In genomic region chr7:43925985-43926384, GRCm38 (mm10) we compare ENCODE assay signal across 11 mouse cellular contexts. TPM values are rescaled to one million over a fixed set of nuclear protein-coding genes. Genes with fewer than 3 reads are reported as not detected.
DNase-seq lines count a peak whose midpoint lies in the region; ATAC-seq and TF ChIP-seq lines count a peak whose summit lies in the region.
"Had no signal": no experiment of that assay in that cellular context is flagged by ENCODE, and none has a peak within 500 bp of the region (broad histone marks: within the 10 kb centered on the region; RNA-seq: fewer than 3 reads in every experiment).

No protein-coding gene starts in this region.

- TF ChIP-seq POLR2A in CH12.LX (IDR thresholded peaks at IDR 0.05; ENCODE audit: low read depth, low read length): no peak

- TF ChIP-seq CTCF in layer of hippocampus, adult 2 months (conservative IDR thresholded peaks at IDR 0.05): peak; percentile 64
- peak; percentile 41 to 65; a peak in 3 of 4 replicates for TF ChIP-seq CTCF in CH12.LX (conservative IDR thresholded peaks at IDR 0.05 in 1 of 2, IDR thresholded peaks at IDR 0.05 in 1 of 2; ENCODE audit: low read depth in 2 of 2, low read length in 2 of 2)

- H3K4me2 ChIP-seq in CH12.LX (ENCODE audit: insufficient read depth, low read depth, poor library complexity, severe bottlenecking): no peak overlapping the region
- H3K4me2 ChIP-seq: limb, embryonic 13.5 days; midbrain, embryonic 15.5 days had no signal

- DNase-seq in layer of hippocampus, adult 2 months (ENCODE audit: low spot score in 2 of 2): no peak
- no peak for DNase-seq in layer of hippocampus, adult 9-10 months (ENCODE audit: low spot score)
- DNase-seq in CH12.LX (ENCODE audit: extremely low read depth) (peak; percentile 40), ES-E14 (ENCODE audit: low read depth, low spot score) (peak; percentile 48)
- no peak for DNase-seq in layer of hippocampus, adult 8-10 months (ENCODE audit: low spot score in 2 of 2)
- no peak for DNase-seq in right cerebral cortex, postnatal 10 days (ENCODE audit: low spot score in 2 of 2)
- DNase-seq: gastrocnemius, postnatal 10 days had no signal

- H3K9me3 ChIP-seq in CH12.LX (replicated peaks; ENCODE audit: low read length): no peaks in the 10 kb centered on the region
- H3K9me3 ChIP-seq in ES-E14 (ENCODE audit: control insufficient read depth, insufficient read depth, low read depth, low read length): no peaks in the 10 kb centered on the region
- H3K9me3 ChIP-seq: limb, embryonic 13.5 days; midbrain, embryonic 15.5 days had no signal

- H3K9ac ChIP-seq in CH12.LX (ENCODE audit: insufficient read depth, low read depth) (no peak overlapping the region), ES-E14 (ENCODE audit: insufficient read depth, low read depth, low read length, poor library complexity, severe bottlenecking) (no peak overlapping the region)
- H3K9ac ChIP-seq: limb, embryonic 13.5 days; midbrain, embryonic 15.5 days had no signal

- dilution Hi-C loops in CH12.LX (cut with MboI; ENCODE audit: extremely low pct_ligation_motif_present, extremely low pct_unique_long_range_greater_than_20kb, low sequenced_read_pairs): no loop called here

- TF ChIP-seq EP300 in CH12.LX (IDR thresholded peaks at IDR 0.05; ENCODE audit: low read length): no peak

- H3K4me1 ChIP-seq in CH12.LX (ENCODE audit: control insufficient read depth in 1 of 2, insufficient read depth in 2 of 2) (no peaks in the 10 kb centered on the region), ES-E14 (ENCODE audit: control insufficient read depth in 2 of 2, insufficient read depth in 2 of 2, low read length in 2 of 2, poor library complexity in 1 of 2) (peaks cover 0 to 2% of the 10 kb centered on the region in 2 experiments; a peak in 1 of 4 replicates)
- H3K4me1 ChIP-seq: limb, embryonic 13.5 days; midbrain, embryonic 15.5 days had no signal

- no peak overlapping the region for H3K4me3 ChIP-seq in layer of hippocampus, adult 2 months
- H3K4me3 ChIP-seq in CH12.LX (replicated peaks in 1 of 3; ENCODE audit: low read depth in 2 of 3, low read length in 2 of 3, poor library complexity in 1 of 3): no peak overlapping the region
- H3K4me3 ChIP-seq in ES-E14 (ENCODE audit: insufficient read depth in 1 of 2, low read depth in 1 of 2, low read length in 2 of 2, poor library complexity in 1 of 2, severe bottlenecking in 1 of 2): no peak overlapping the region
- H3K4me3 ChIP-seq: limb, embryonic 13.5 days; midbrain, embryonic 15.5 days had no signal

- H3K27ac ChIP-seq in layer of hippocampus, adult 2 months: no peak overlapping the region
- H3K27ac ChIP-seq in CH12.LX (ENCODE audit: insufficient read depth, low read depth): no peak overlapping the region
- H3K27ac ChIP-seq in ES-E14 (ENCODE audit: insufficient read depth, low read depth, low read length, poor library complexity, severe bottlenecking): no peak overlapping the region
- H3K27ac ChIP-seq: limb, embryonic 13.5 days; midbrain, embryonic 15.5 days had no signal

- peak; percentile 47 for ATAC-seq in granulocyte monocyte progenitor cell, adult 5-6 weeks (replicated peaks; ENCODE audit: poor library complexity, severe bottlenecking)
- ATAC-seq: midbrain, embryonic 15.5 days had no signal

- peak; percentile 22 for TF ChIP-seq RAD21 in CH12.LX (IDR thresholded peaks at IDR 0.05; ENCODE audit: low read depth, low read length)

- H3K36me3 ChIP-seq in CH12.LX (replicated peaks in 1 of 2; ENCODE audit: control insufficient read depth in 1 of 2, insufficient read depth in 1 of 2, low read length in 1 of 2) (no peaks in the 10 kb centered on the region), ES-E14 (ENCODE audit: control insufficient read depth, insufficient read depth, low read length, poor library complexity, severe bottlenecking) (no peaks in the 10 kb centered on the region)
- H3K36me3 ChIP-seq: limb, embryonic 13.5 days; midbrain, embryonic 15.5 days had no signal

- no peaks in the 10 kb centered on the region for H3K79me2 ChIP-seq in CH12.LX (replicated peaks; ENCODE audit: control insufficient read depth, extremely low read depth, insufficient read depth, poor library complexity, severe bottlenecking)

- H3K27me3 ChIP-seq in CH12.LX (replicated peaks): peaks cover 55% of the 10 kb centered on the region
- H3K27me3 ChIP-seq: limb, embryonic 13.5 days; midbrain, embryonic 15.5 days had no signal

- in situ Hi-C loops in CH12.LX (cut with MboI; ENCODE audit: low pct_ligation_motif_present, low pct_unique_long_range_greater_than_20kb, low sequenced_read_pairs): no loop called here
- in situ Hi-C loops in ES-E14 (cut with MboI; ENCODE audit: low sequenced_read_pairs in 2 of 2, unreplicated experiment in 2 of 2): loop anchor here in 1 of 2 experiments (25.0 kb wide), 1 partner anchor 111 kb away; no protein-coding TSS in a partner anchor

TF ChIP-seq in CH12.LX, 34 proteins besides CTCF, POLR2A, EP300 and RAD21:
- TF ChIP-seq ELF1 (IDR thresholded peaks at IDR 0.05; ENCODE audit: low read depth, low read length) (no peak), SMC3 (IDR thresholded peaks at IDR 0.05; ENCODE audit: low read depth, low read length) (peak; percentile 46)

TF ChIP-seq in ES-E14, 5 proteins besides CTCF, POLR2A, EP300 and RAD21:
- TF ChIP-seq MAFK (IDR thresholded peaks at IDR 0.05; ENCODE audit: insufficient read depth, low read depth, low read length) (no peak), ZC3H11A (IDR thresholded peaks at IDR 0.05; ENCODE audit: borderline replicate concordance, low read depth, low read length) (peak; percentile 50)
TF ChIP-seq in ES-E14: peak in this region for 1.

RNA-seq across cellular contexts. Expression of gene Klk15, which starts 7.6 kb away (rescaled TPM):
- total RNA-seq in layer of hippocampus, adult 2 months (2021): not detected
- total RNA-seq in CH12.LX (2012; rRNA removed) (not detected in 2 replicates), CH12.LX (2014; rRNA removed) (not detected in 2 replicates), ES-E14 (2012; rRNA removed) (not detected in 2 replicates)
- not detected in 2 replicates for polyA plus RNA-seq in CH12.LX (2012; ENCODE audit: insufficient read length, low read depth)
- total RNA-seq in granulocyte monocyte progenitor cell, adult 5-6 weeks (2014; fragmentation: Nextera tagmentation): not detected in 2 replicates
- total RNA-seq in granulocyte monocyte progenitor cell, adult 5-6 weeks (2017): not detected in 2 replicates
- not detected for total RNA-seq in layer of hippocampus, adult 8-10 months (2022)
- total RNA-seq: gastrocnemius, postnatal 10 days had no signal
- polyA plus RNA-seq: embryonic facial prominence, embryonic 14.5 days; limb, embryonic 13.5 days; midbrain, embryonic 15.5 days had no signal

RNA-seq across cellular contexts. Expression of gene Klk1b8, which starts 24.5 kb away (rescaled TPM):
- total RNA-seq in layer of hippocampus, adult 2 months (2021): not detected
- not detected in 2 replicates for total RNA-seq in CH12.LX (2012; rRNA removed)
- total RNA-seq in CH12.LX (2014; rRNA removed): not detected in 2 replicates
- polyA plus RNA-seq in CH12.LX (2012; ENCODE audit: insufficient read length, low read depth): not detected in 2 replicates
- total RNA-seq in ES-E14 (2012; rRNA removed): not detected in 2 replicates
- not detected in 2 replicates for total RNA-seq in granulocyte monocyte progenitor cell, adult 5-6 weeks (2014; fragmentation: Nextera tagmentation)
- not detected in 2 replicates for total RNA-seq in granulocyte monocyte progenitor cell, adult 5-6 weeks (2017)
- not detected for total RNA-seq in layer of hippocampus, adult 8-10 months (2022)
- total RNA-seq: gastrocnemius, postnatal 10 days had no signal
- polyA plus RNA-seq: embryonic facial prominence, embryonic 14.5 days; limb, embryonic 13.5 days; midbrain, embryonic 15.5 days had no signal

RNA-seq across cellular contexts. Expression of gene Klk1b1, which starts 40.6 kb away (rescaled TPM):
- total RNA-seq in layer of hippocampus, adult 2 months (2021): not detected
- total RNA-seq in CH12.LX (2012; rRNA removed): not detected in 2 replicates
- not detected in 2 replicates for total RNA-seq in CH12.LX (2014; rRNA removed)
- polyA plus RNA-seq in CH12.LX (2012; ENCODE audit: insufficient read length, low read depth): not detected in 2 replicates
- not detected in 2 replicates for total RNA-seq in ES-E14 (2012; rRNA removed)
- total RNA-seq in granulocyte monocyte progenitor cell, adult 5-6 weeks (2014; fragmentation: Nextera tagmentation): not detected in 2 replicates
- total RNA-seq in granulocyte monocyte progenitor cell, adult 5-6 weeks (2017): not detected in 2 replicates
- not detected for total RNA-seq in layer of hippocampus, adult 8-10 months (2022)
- total RNA-seq: gastrocnemius, postnatal 10 days had no signal
- polyA plus RNA-seq: embryonic facial prominence, embryonic 14.5 days; limb, embryonic 13.5 days; midbrain, embryonic 15.5 days had no signal

RNA-seq across cellular contexts. Expression of gene Klk4, which starts 45.0 kb away (rescaled TPM):
- not detected for total RNA-seq in layer of hippocampus, adult 2 months (2021)
- total RNA-seq in CH12.LX (2012; rRNA removed) (not detected in 2 replicates), CH12.LX (2014; rRNA removed) (not detected in 2 replicates), ES-E14 (2012; rRNA removed) (not detected in 2 replicates)
- 0.26 TPM in 1 of 2 replicates, not detected in the other for polyA plus RNA-seq in CH12.LX (2012; ENCODE audit: insufficient read length, low read depth)
- total RNA-seq in granulocyte monocyte progenitor cell, adult 5-6 weeks (2014; fragmentation: Nextera tagmentation): not detected in 2 replicates
- total RNA-seq in granulocyte monocyte progenitor cell, adult 5-6 weeks (2017): not detected in 2 replicates
- not detected for total RNA-seq in layer of hippocampus, adult 8-10 months (2022)
- total RNA-seq: gastrocnemius, postnatal 10 days had no signal

RNA-seq across cellular contexts. Expression of gene Klk1b9, which starts 49.9 kb away (rescaled TPM):
- not detected for total RNA-seq in layer of hippocampus, adult 2 months (2021)
- total RNA-seq in CH12.LX (2012; rRNA removed) (not detected in 2 replicates), CH12.LX (2014; rRNA removed) (not detected in 2 replicates), ES-E14 (2012; rRNA removed) (not detected in 2 replicates)
- polyA plus RNA-seq in CH12.LX (2012; ENCODE audit: insufficient read length, low read depth): not detected in 2 replicates
- not detected in 2 replicates for total RNA-seq in granulocyte monocyte progenitor cell, adult 5-6 weeks (2014; fragmentation: Nextera tagmentation)
- not detected in 2 replicates for total RNA-seq in granulocyte monocyte progenitor cell, adult 5-6 weeks (2017)
- total RNA-seq in layer of hippocampus, adult 8-10 months (2022): not detected
- total RNA-seq: gastrocnemius, postnatal 10 days had no signal
- polyA plus RNA-seq: embryonic facial prominence, embryonic 14.5 days; limb, embryonic 13.5 days; midbrain, embryonic 15.5 days had no signal

Comparison
In these comparisons a context has a peak if more than half of its experiments do, and no peak if none do; other contexts are left out.
1. DNase-seq: peak in CH12.LX (single experiment) and ES-E14 (single experiment); none in layer of hippocampus, adult 2 months (0 of 2), layer of hippocampus, adult 9-10 months (single experiment), layer of hippocampus, adult 8-10 months (0 of 2) and right cerebral cortex, postnatal 10 days (0 of 2).